Mouse (Mus musculus): ENCODE data around the gene Trub1. TPM values are rescaled to one million over a fixed set of nuclear protein-coding genes. Genes with fewer than 3 reads are reported as not detected.
A peak's percentile ranks its signal among the peaks of the same experiment; 100 is the strongest.

Trub1 gene
- 10 to 100 TPM in 20 of 26 experiments, 1 to 10 TPM in 6; 4.6 to 36.9 (median 24.3) TPM for total RNA-seq (2018; cell fraction: chromatin; rRNA removed)
- 1 to 10 TPM; 1.8 to 6.2 (median 3.8) TPM for total RNA-seq (2018; cell fraction: cytosol; rRNA removed)
- total RNA-seq (2018; cell fraction: nucleus; rRNA removed), result 10 to 100 TPM in 16 of 26 experiments, 1 to 10 TPM in 10; 2.9 to 48.3 (median 13.7) TPM
- 4.2 to 8.5 TPM (median 4.3 TPM) in 3 replicates for polyA plus RNA-seq (2018)

DNA sequence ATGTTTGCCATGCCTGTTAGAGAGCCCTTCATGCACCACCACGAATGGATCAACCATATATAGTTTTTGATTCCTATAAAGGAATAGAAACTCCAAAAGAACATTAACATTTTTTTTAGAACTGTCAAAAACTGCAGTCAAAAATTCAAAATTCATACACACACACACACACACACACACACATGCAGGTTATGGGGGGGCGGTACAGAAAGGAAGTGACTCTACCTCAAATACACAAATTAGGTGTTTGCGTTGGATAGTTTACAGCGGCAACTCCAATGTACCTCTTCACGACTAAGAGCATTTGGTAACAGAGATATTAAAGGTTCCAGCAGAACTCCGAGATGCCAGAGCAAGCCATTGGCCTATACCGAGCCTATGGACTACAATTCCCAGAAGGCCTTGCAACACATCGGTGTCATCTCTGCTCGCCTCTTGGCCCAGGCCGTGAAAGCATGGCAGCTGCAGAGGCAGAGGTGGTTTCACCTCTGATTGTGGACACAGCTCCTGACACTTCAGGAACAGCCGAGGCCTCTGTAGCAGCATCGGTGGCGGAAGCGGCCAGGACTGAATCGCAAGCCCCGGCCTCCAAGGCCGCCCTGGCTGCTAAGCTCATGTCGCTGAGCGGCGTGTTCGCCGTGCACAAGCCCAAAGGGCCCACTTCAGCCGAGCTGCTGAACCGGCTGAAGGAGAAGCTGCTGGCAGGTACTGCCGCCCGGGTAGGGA is at the start of gene Trub1:
Trub1 (plus strand) TSS at position 421 of the 726 bp plus-strand sequence.
- Histone ChIP-seq H3K36me3 (ENCODE audit: inconsistent target) (no peaks in the 10 kb centered on the region), H3K27ac (no peak within 1 kb of the TSS), H3K4me3 (ENCODE audit: inconsistent target) (peak within 1 kb of the TSS; percentile 53), H3K79me2 (ENCODE audit: inconsistent target) (no peaks in the 10 kb centered on the region)
- WGBS (ENCODE audit: missing documents), result 3% methylated on average over 25 of the region's 26 CpGs

DNA sequence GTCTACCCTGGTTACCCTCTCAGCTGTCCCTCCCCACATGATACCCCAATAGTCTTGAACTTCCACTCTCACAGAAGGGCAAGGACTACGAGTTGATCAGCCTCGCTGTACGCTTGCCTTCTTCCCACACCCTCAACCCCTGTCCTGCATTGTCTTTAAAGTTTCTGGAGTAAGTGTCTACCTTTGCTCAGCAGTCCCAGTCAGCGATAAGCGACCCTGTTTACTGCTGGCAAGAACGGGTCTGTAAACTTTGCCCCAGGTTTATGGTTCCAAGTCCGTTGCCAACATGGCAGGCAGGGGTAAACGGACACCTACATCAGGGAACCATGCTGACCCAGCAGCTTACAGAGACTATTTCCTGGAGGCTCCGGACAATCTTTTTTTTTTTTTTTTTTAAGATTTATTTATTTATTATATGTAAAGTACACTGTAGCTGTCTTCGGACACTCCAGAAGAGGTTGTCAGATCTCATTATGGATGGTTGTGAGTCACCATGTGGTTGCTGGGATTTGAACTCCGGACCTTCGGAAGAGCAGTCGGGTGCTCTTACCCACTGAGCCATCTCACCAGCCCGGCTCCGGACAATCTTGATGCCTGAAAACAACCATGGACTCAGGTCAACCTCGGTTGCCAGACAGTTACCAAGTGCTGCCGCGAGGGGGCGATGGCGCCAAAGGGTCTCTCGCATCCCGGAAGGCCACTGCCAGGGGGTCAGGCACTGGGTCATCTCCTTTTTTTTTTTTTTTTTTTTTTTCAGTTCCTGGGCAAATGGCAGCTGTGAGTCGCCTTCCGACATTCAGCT is 48.8 kb upstream of the Trub1 start:
- no peaks in the 10 kb centered on the region for H3K36me3 ChIP-seq (ENCODE audit: inconsistent target)
- no peak overlapping the region for H3K4me3 ChIP-seq (ENCODE audit: inconsistent target)
- 25% methylated on average over 20 of the region's 24 CpGs for WGBS (ENCODE audit: missing documents)
- no peak overlapping the region for H3K27ac ChIP-seq
- H3K79me2 ChIP-seq (ENCODE audit: inconsistent target), result no peaks in the 10 kb centered on the region

DNA sequence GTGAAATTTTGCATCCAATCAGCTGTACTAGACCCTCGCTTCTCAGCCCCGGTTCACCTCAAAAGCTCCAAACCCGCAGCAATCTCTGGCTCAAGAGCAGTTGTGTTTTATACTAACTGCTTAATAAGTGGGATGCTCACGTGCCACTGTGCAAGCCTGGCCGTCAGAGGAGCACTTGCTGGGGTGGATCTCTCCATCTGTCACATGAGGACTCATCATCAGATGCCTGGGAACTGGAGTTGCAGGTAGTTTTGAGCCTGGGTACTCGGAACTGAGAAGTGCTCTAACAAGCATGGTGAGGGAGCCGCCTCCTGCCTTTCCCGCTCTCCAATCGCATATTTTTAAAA is 48.2 kb upstream of the Trub1 start:
- WGBS (ENCODE audit: missing documents), result 55% methylated on average over 9 of the region's 9 CpGs
- Histone ChIP-seq H3K36me3 (ENCODE audit: inconsistent target) (no peaks in the 10 kb centered on the region), H3K4me3 (ENCODE audit: inconsistent target) (no peak overlapping the region), H3K27ac (no peak overlapping the region), H3K79me2 (ENCODE audit: inconsistent target) (no peaks in the 10 kb centered on the region)

DNA sequence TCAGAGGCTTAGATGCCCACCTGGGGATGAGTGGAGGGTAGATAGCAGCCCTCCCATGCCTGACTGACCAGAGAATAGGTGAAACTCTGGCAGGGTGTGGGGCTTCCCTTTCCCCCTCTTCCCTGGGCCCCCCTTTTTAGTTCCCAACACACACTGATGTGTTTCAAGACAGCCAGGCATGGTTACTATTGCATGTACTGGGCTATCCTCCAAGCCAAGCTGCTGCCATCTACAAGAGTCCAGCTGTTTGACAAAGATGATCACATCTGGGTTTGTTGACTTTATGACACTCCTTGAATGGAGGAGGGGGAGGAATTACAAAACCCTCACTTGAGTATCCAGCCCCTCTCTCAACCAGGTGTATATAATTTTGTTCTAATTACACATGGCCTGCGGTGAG is 44.8 kb upstream of the Trub1 start:
- Histone ChIP-seq H3K4me3 (ENCODE audit: inconsistent target) (no peak overlapping the region), H3K79me2 (ENCODE audit: inconsistent target) (no peaks in the 10 kb centered on the region), H3K36me3 (ENCODE audit: inconsistent target) (no peaks in the 10 kb centered on the region), H3K27ac (no peak overlapping the region)
- WGBS (ENCODE audit: missing documents), result 100% methylated on average over 1 of the region's 1 CpGs

- 16% methylated on average over 28 of the region's 29 CpGs for WGBS (ENCODE audit: missing documents)
- Histone ChIP-seq H3K27ac (no peak overlapping the region), H3K36me3 (ENCODE audit: inconsistent target) (no peaks in the 10 kb centered on the region), H3K79me2 (ENCODE audit: inconsistent target) (no peaks in the 10 kb centered on the region), H3K4me3 (ENCODE audit: inconsistent target) (no peak overlapping the region)
These were observed 41.1 kb upstream of the Trub1 start for GRCm38 (mm10) chr19:57411375-57412196.

GRCm38 (mm10) chr19:57413170-57413569 is 39.5 kb upstream of the Trub1 start:
- H3K79me2 ChIP-seq (ENCODE audit: inconsistent target), result no peaks in the 10 kb centered on the region
- no peak overlapping the region for H3K4me3 ChIP-seq (ENCODE audit: inconsistent target)
- no peak overlapping the region for H3K27ac ChIP-seq
- H3K36me3 ChIP-seq (ENCODE audit: inconsistent target), result no peaks in the 10 kb centered on the region
- 5% methylated on average over 3 of the region's 3 CpGs for WGBS (ENCODE audit: missing documents)

- Histone ChIP-seq H3K4me3 (ENCODE audit: inconsistent target) (no peak overlapping the region), H3K27ac (no peak overlapping the region), H3K79me2 (ENCODE audit: inconsistent target) (no peaks in the 10 kb centered on the region), H3K36me3 (ENCODE audit: inconsistent target) (no peaks in the 10 kb centered on the region)
- 90% methylated on average over 6 of the region's 6 CpGs for WGBS (ENCODE audit: missing documents)
These were observed 38.8 kb upstream of the Trub1 start for GRCm38 (mm10) chr19:57413918-57414317.

- H3K4me3 ChIP-seq (ENCODE audit: inconsistent target), result no peak overlapping the region
- H3K27ac ChIP-seq, result no peak overlapping the region
- H3K79me2 ChIP-seq (ENCODE audit: inconsistent target), result no peaks in the 10 kb centered on the region
- WGBS (ENCODE audit: missing documents), result 92% methylated on average over 8 of the region's 8 CpGs
- H3K36me3 ChIP-seq (ENCODE audit: inconsistent target), result no peaks in the 10 kb centered on the region
These were observed 37.5 kb upstream of the Trub1 start for GRCm38 (mm10) chr19:57415031-57415807.

DNA sequence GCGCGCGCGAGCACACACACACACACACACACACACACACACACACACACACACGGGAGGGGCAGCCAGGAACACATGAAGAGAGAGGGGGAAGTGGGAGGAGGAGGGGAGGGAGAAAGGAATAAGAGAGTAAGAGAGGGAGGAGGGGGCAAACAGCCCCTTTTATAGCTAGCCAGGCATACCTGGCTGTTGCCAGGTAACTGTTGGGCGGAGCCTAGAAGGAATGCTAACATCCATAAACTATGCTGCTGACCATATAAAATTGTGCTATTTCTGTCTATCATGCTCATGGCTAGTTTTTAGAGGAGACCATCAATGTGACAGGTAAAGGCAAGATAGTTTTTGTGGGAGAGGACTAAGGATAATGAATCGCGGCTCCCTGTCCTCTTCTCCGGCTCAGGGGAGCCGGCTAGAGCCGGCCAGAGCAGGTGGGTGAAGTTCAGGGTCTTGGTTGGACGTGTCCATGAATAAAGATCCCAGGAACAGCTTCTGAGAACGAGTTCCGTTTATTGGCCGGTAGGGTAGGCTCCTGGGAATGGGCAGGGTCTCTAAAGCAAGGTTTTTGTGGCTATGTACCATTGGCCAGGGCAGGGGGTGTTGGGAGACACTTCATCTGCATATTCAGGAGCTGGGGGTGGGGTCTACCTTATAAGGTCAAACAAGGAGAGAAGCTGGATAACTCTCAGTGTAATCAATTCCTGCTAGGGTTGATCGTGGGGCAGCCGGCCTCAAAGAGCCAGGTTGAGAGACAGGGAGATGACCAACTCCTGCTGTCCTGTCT is 34.7 kb upstream of the Trub1 start:
- Histone ChIP-seq H3K79me2 (ENCODE audit: inconsistent target) (no peaks in the 10 kb centered on the region), H3K27ac (no peak overlapping the region), H3K36me3 (ENCODE audit: inconsistent target) (no peaks in the 10 kb centered on the region), H3K4me3 (ENCODE audit: inconsistent target) (no peak overlapping the region)
- 37% methylated on average over 12 of the region's 17 CpGs for WGBS (ENCODE audit: missing documents)

DNA sequence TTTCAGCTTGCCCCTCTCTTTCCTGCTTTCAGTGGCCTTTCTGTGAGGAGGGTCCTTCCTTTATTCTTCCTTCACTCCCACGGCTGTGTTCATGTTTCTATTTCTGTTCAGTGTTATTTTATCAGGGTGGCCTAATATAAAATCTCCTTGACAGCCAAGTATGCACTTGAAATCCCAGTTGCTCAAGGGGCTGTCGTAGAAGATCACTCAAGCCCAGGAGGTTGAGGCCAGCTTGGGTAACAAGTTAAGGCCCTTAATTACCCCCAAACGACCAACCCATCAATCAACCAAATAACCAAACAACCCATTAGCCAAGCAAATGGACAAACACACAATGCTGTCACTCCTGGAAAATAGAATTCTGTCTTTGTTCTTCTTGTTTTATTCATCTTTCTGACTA is 29.3 kb upstream of the Trub1 start:
- Histone ChIP-seq H3K4me3 (ENCODE audit: inconsistent target) (no peak overlapping the region), H3K27ac (no peak overlapping the region), H3K79me2 (ENCODE audit: inconsistent target) (no peaks in the 10 kb centered on the region), H3K36me3 (ENCODE audit: inconsistent target) (no peaks in the 10 kb centered on the region)
- 78% methylated on average over 3 of the region's 3 CpGs for WGBS (ENCODE audit: missing documents)

DNA sequence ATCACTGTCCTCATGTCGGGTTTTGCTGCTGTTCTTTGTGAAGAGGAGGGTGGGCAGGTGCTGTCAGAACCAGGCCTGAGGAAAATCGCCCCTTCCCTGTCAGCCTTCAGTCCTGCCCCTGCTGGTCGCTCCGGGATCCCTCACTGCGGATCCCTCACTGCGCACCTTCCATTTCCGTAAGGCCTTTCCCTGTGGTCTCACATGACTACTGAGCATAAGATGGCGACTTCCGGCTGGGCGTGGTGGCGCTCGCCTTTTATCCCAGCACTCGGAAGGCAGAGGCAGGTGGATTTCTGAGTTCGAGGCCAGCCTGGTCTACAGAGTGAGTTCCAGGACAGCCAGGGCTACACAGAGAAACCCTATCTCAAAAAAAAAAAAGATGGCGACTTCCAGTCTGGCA is 27.4 kb upstream of the Trub1 start:
- H3K36me3 ChIP-seq (ENCODE audit: inconsistent target), result no peaks in the 10 kb centered on the region
- no peak overlapping the region for H3K27ac ChIP-seq
- H3K4me3 ChIP-seq (ENCODE audit: inconsistent target), result no peak overlapping the region
- 95% methylated on average over 14 of the region's 15 CpGs for WGBS (ENCODE audit: missing documents)
- H3K79me2 ChIP-seq (ENCODE audit: inconsistent target), result no peaks in the 10 kb centered on the region

DNA sequence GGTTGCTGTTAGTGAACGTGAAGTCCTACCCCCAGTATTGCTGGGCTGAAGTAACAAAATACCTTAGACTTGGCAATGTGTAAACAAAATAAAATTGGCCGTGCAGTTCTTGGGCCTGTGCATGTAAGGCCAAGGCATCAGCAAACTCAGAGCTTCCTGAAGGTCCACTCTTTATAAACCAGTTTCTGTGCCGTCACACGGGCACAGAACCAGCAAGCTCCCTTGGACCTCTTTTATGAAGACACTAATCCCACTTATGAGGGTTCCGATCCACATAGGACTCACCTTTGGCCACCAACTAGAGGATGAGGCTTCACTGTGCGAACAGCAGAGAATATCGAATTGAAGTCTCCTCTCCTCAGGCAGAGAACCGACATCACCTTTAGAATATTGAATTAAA is 25.9 kb upstream of the Trub1 start:
- Histone ChIP-seq H3K79me2 (ENCODE audit: inconsistent target) (no peaks in the 10 kb centered on the region), H3K27ac (no peak overlapping the region), H3K36me3 (ENCODE audit: inconsistent target) (no peaks in the 10 kb centered on the region), H3K4me3 (ENCODE audit: inconsistent target) (no peak overlapping the region)
- WGBS (ENCODE audit: missing documents), result 95% methylated on average over 8 of the region's 8 CpGs

GRCm38 (mm10) chr19:57427756-57428438 is 24.8 kb upstream of the Trub1 start:
- 95% methylated on average over 14 of the region's 14 CpGs for WGBS (ENCODE audit: missing documents)
- H3K27ac ChIP-seq, result no peak overlapping the region
- H3K4me3 ChIP-seq (ENCODE audit: inconsistent target), result no peak overlapping the region
- H3K36me3 ChIP-seq (ENCODE audit: inconsistent target), result no peaks in the 10 kb centered on the region
- no peaks in the 10 kb centered on the region for H3K79me2 ChIP-seq (ENCODE audit: inconsistent target)

Data from macrophage (primary cell).